Mouse (Mus musculus): ENCODE results near the gene 1700017N19Rik. TPM values are rescaled to one million over a fixed set of nuclear protein-coding genes. Genes with fewer than 3 reads are reported as not detected.

1700017N19Rik gene
- total RNA-seq, 2 experiments from 2014 or later, result not detected

- no peak for DNase-seq (ENCODE audit: low spot score in 2 of 2)
- intact Hi-C loops (cut with DNase I), result no loop called here
Measured at GRCm38 (mm10) chr10:100645331-100645935, 55.1 kb downstream of the 1700017N19Rik start.

GRCm38 (mm10) chr10:100654183-100654582, 63.9 kb downstream of the 1700017N19Rik start:
- no peak for DNase-seq (ENCODE audit: low spot score in 2 of 2)
- intact Hi-C loops (cut with DNase I), result no loop called here

GRCm38 (mm10) chr10:100661970-100662590, 71.8 kb downstream of the 1700017N19Rik start:
- DNase-seq (ENCODE audit: low spot score in 2 of 2), result no peak
- intact Hi-C loops (cut with DNase I), result no loop called here

Other genes with a start within 250 kb of the 1700017N19Rik start
- not detected for gene Gm4302, start 249.6 kb upstream of the 1700017N19Rik start, total RNA-seq (2021)
- gene Gm4303, start 244.5 kb upstream of the 1700017N19Rik start, total RNA-seq (2021), result not detected
- not detected for gene Gm4305, start 239.4 kb upstream of the 1700017N19Rik start, total RNA-seq (2021)
- not detected for gene Gm4307, start 229.1 kb upstream of the 1700017N19Rik start, total RNA-seq (2021)
- not detected for gene Gm4312, start 207.9 kb upstream of the 1700017N19Rik start, total RNA-seq (2021)
- gene Tmtc3, start 103.1 kb upstream of the 1700017N19Rik start, total RNA-seq (2021), result 10 to 100 TPM; 10.3 to 11.5 TPM
- 10 to 100 TPM; 10.2 to 15.4 TPM for gene Cep290, start 102.9 kb upstream of the 1700017N19Rik start, total RNA-seq (2021)
- gene 4930430F08Rik, start 61 bp upstream of the 1700017N19Rik start, total RNA-seq (2021), result 10 to 100 TPM; 20.7 to 23.7 TPM

Measured in left cerebral cortex, postnatal 14 days (tissue).